Mouse (Mus musculus) kidney, embryonic 14.5 days (tissue): ENCODE data around the gene Rap1a. TPM values are rescaled to one million over a fixed set of nuclear protein-coding genes. Genes with fewer than 3 reads are reported as not detected.

Experiments used
- ATAC-seq: fragments of 200-750 bp; cut with Nextera tagmentation; 2 replicates; pipeline ENCODE4 v1.8.0; 2017; ENCODE audit warnings: moderate number of reproducible peaks, mild to moderate bottlenecking, moderate TSS enrichment, moderate library complexity; ENCODE audit not compliant: low FRiP score, low TSS enrichment
- H3K27ac ChIP-seq: fragments of 300-500 bp; sonication (generic); 2 replicates; pipeline ENCODE4 v1.5.1; 2014; ENCODE audit warnings: low read depth, mild to moderate bottlenecking, low read length, moderate library complexity, mixed read lengths
- H3K27me3 ChIP-seq: fragments of 300-500 bp; sonication (generic); 2 replicates; pipeline ENCODE4 v1.6.1; 2014; ENCODE audit warnings: mild to moderate bottlenecking, low read length; ENCODE audit not compliant: control insufficient read depth, insufficient read depth
- H3K36me3 ChIP-seq: fragments of 300-500 bp; sonication (generic); 2 replicates; pipeline ENCODE4 v1.6.1; 2014; ENCODE audit warnings: low read length, mixed read lengths; ENCODE audit not compliant: control insufficient read depth, insufficient read depth
- H3K4me1 ChIP-seq: fragments of 300-500 bp; sonication (generic); 2 replicates; pipeline ENCODE4 v1.6.1; 2014; ENCODE audit warnings: low read length, mixed read lengths; ENCODE audit not compliant: control insufficient read depth, insufficient read depth
- H3K4me2 ChIP-seq: fragments of 300-500 bp; sonication (generic); replicated peaks from 2 replicates; pipeline ENCODE4 v1.6.1; 2014; ENCODE audit warnings: low read depth, mild to moderate bottlenecking, low read length
- H3K4me3 ChIP-seq: fragments of 300-500 bp; sonication (generic); 2 replicates; pipeline ENCODE4 v1.5.1; 2014; ENCODE audit warnings: mild to moderate bottlenecking, low read length
- H3K9ac ChIP-seq: fragments of 300-500 bp; sonication (generic); 2 replicates; pipeline ENCODE4 v1.6.1; 2014; ENCODE audit warnings: low read depth, mild to moderate bottlenecking, low read length, moderate library complexity
- H3K9me3 ChIP-seq: fragments of 300-500 bp; sonication (generic); 2 replicates; pipeline ENCODE4 v1.6.1; 2016; ENCODE audit warnings: low read length; ENCODE audit not compliant: control insufficient read depth
- WGBS: fragments of 180-500 bp; shearing (Covaris S2); extraction: QIAGEN DNeasy Blood & Tissue Kit; methylation state at CpG from one replicate; pipeline ENCODE4 v1.1.7; 2014; 5-methylcytosine and 5-hydroxymethylcytosine counted together
- polyA plus RNA-seq: library from polyadenylated mRNA; unstranded; fragments of >200 nt; fragmentation: Nextera tagmentation; extraction: Ambion mirVana; gene quantifications from 2 replicates; pipeline ENCODE4 v1.2.1, GENCODE M21; 2014

Gene Rap1a
- polyA plus RNA-seq, 1 experiment from 2014 or later: 89.0 TPM

- no peak overlapping the region for H3K9ac ChIP-seq
- H3K9me3 ChIP-seq: no peaks in the 10 kb centered on the region
- no peak overlapping the region for H3K4me2 ChIP-seq
- no peak overlapping the region for H3K27ac ChIP-seq
- H3K27me3 ChIP-seq: no peaks in the 10 kb centered on the region
- 71% methylated on average over 2 of the region's 2 CpGs for WGBS
- no peaks in the 10 kb centered on the region for H3K36me3 ChIP-seq
- peaks cover 24% of the 10 kb centered on the region; the same call in 1 of the 2 replicates for H3K4me1 ChIP-seq
- ATAC-seq: no peak
- H3K4me3 ChIP-seq: no peak overlapping the region
Observed at GRCm38 (mm10) chr3:105797427-105797826, 3.7 kb downstream of the Rap1a start.

GRCm38 (mm10) chr3:105796761-105797160 is 4.4 kb downstream of the Rap1a start:
- 69% methylated on average over 4 of the region's 4 CpGs for WGBS

GRCm38 (mm10) chr3:105794309-105794708 is 6.8 kb downstream of the Rap1a start:
- no peaks in the 10 kb centered on the region for H3K9me3 ChIP-seq
- H3K27ac ChIP-seq: no peak overlapping the region
- H3K4me2 ChIP-seq: no peak overlapping the region

More at GRCm38 (mm10) chr3:105796761-105797160, 4.4 kb downstream of the Rap1a start:
- Histone ChIP-seq H3K4me2 (no peak overlapping the region), H3K4me1 (peaks cover 24% of the 10 kb centered on the region; the same call in 1 of the 2 replicates), H3K4me3 (no peak overlapping the region), H3K27me3 (no peaks in the 10 kb centered on the region), H3K9ac (no peak overlapping the region), H3K27ac (no peak overlapping the region), H3K9me3 (no peaks in the 10 kb centered on the region), H3K36me3 (no peaks in the 10 kb centered on the region)
- ATAC-seq: no peak

GRCm38 (mm10) chr3:105792309-105792708 is 8.8 kb downstream of the Rap1a start:
- Histone ChIP-seq H3K4me2 (no peak overlapping the region), H3K9ac (no peak overlapping the region), H3K4me3 (no peak overlapping the region), H3K27ac (no peak overlapping the region), H3K27me3 (no peaks in the 10 kb centered on the region), H3K36me3 (no peaks in the 10 kb centered on the region), H3K9me3 (no peaks in the 10 kb centered on the region), H3K4me1 (0 out of 2 replicates have a peak, but pooled peaks cover under 1% of the 10 kb centered on the region)
- WGBS: 86% methylated on average over 7 of the region's 7 CpGs
- ATAC-seq: no peak

More at GRCm38 (mm10) chr3:105794309-105794708, 6.8 kb downstream of the Rap1a start:
- 71% methylated on average over 1 of the region's 1 CpGs for WGBS
- H3K27me3 ChIP-seq: no peaks in the 10 kb centered on the region
- no peak overlapping the region for H3K4me3 ChIP-seq
- H3K4me1 ChIP-seq: peaks cover 14% of the 10 kb centered on the region; the same call in 1 of the 2 replicates
- no peak for ATAC-seq
- no peak overlapping the region for H3K9ac ChIP-seq
- H3K36me3 ChIP-seq: no peaks in the 10 kb centered on the region

- Histone ChIP-seq H3K27ac (no peak overlapping the region), H3K4me1 (no peaks in the 10 kb centered on the region), H3K36me3 (no peaks in the 10 kb centered on the region), H3K9me3 (no peaks in the 10 kb centered on the region), H3K9ac (no peak overlapping the region), H3K27me3 (no peaks in the 10 kb centered on the region), H3K4me2 (no peak overlapping the region), H3K4me3 (no peak overlapping the region)
- no peak for ATAC-seq
- 95% methylated on average over 2 of the region's 2 CpGs for WGBS
Observed at GRCm38 (mm10) chr3:105791129-105791528, 10.0 kb downstream of the Rap1a start.

- no peak overlapping the region for H3K9ac ChIP-seq
- H3K4me2 ChIP-seq: no peak overlapping the region
- ATAC-seq: no peak
- H3K4me1 ChIP-seq: no peaks in the 10 kb centered on the region
- H3K4me3 ChIP-seq: no peak overlapping the region
- no peaks in the 10 kb centered on the region for H3K36me3 ChIP-seq
- no peaks in the 10 kb centered on the region for H3K27me3 ChIP-seq
- no peak overlapping the region for H3K27ac ChIP-seq
- H3K9me3 ChIP-seq: no peaks in the 10 kb centered on the region
- WGBS: 90% methylated on average over 1 of the region's 1 CpGs
Observed at GRCm38 (mm10) chr3:105790338-105790737, 10.8 kb downstream of the Rap1a start.

GRCm38 (mm10) chr3:105789776-105790175 is 11.4 kb downstream of the Rap1a start:
- Histone ChIP-seq H3K27me3 (no peaks in the 10 kb centered on the region), H3K27ac (no peak overlapping the region), H3K9me3 (no peaks in the 10 kb centered on the region), H3K4me1 (no peaks in the 10 kb centered on the region), H3K4me3 (no peak overlapping the region), H3K9ac (no peak overlapping the region), H3K36me3 (no peaks in the 10 kb centered on the region), H3K4me2 (no peak overlapping the region)
- ATAC-seq: no peak
- WGBS: 70% methylated on average over 1 of the region's 1 CpGs

- no peak for ATAC-seq
- no peak overlapping the region for H3K27ac ChIP-seq
- no peak overlapping the region for H3K9ac ChIP-seq
- 0 out of 2 replicates have a peak, but pooled peaks cover 4% of the 10 kb centered on the region for H3K4me1 ChIP-seq
- WGBS: 96% methylated on average over 3 of the region's 3 CpGs
- H3K9me3 ChIP-seq: no peaks in the 10 kb centered on the region
- H3K36me3 ChIP-seq: no peaks in the 10 kb centered on the region
- H3K4me3 ChIP-seq: no peak overlapping the region
- no peak overlapping the region for H3K4me2 ChIP-seq
- no peaks in the 10 kb centered on the region for H3K27me3 ChIP-seq
Observed at GRCm38 (mm10) chr3:105787328-105787727, 13.8 kb downstream of the Rap1a start.

- Histone ChIP-seq H3K9me3 (no peaks in the 10 kb centered on the region), H3K4me1 (0 out of 2 replicates have a peak, but pooled peaks cover 4% of the 10 kb centered on the region), H3K4me3 (no peak overlapping the region), H3K27me3 (no peaks in the 10 kb centered on the region), H3K4me2 (no peak overlapping the region), H3K36me3 (no peaks in the 10 kb centered on the region), H3K27ac (no peak overlapping the region), H3K9ac (no peak overlapping the region)
- no peak for ATAC-seq
Observed at GRCm38 (mm10) chr3:105785865-105786264, 15.3 kb downstream of the Rap1a start.
